Mouse (Mus musculus) ovary, adult 18-20 months (tissue): ENCODE measurements around the gene Pycr1.

Source experiments
- DNase-seq: peaks from one replicate; pipeline ENCODE4 v3.0.0; 2022; ENCODE audit warnings: low spot score, mixed read lengths

Gene Pycr1

DNA sequence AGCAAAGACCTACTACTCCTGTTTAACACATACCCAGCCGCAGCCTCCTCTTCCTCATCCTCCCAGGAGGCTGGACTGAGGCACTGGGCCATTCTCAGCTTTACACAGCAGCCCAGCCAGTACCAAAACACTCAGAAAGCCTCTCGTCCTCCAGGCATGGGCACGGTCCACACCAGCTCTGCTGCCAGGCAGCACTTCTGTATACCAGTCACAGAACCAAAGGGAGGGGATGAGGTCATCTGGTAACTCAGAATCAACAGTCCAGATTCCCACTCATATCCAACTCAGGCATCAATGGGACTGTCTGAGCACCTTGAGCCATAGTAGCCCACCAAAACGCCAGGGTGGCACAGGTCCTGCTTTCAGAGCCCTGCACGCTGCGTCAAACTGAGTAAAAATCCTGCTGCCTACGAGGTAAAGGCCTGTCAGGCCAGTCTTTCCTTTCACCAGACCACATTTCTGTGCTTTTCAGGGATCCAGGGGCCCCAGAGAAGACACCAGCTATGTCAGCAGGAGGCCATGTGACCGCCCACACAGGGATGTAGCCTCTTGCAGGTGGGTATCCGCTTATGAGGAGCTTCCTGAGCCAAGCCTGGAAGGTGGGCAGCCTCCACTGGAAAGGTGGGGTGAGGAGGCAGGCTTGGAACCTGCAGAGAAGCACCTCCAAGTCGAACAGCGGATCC lies 16.6 kb downstream of the Pycr1 start:
- DNase-seq, result no peak

- no peak for DNase-seq
Measured at GRCm38 (mm10) chr11:120625152-120625775, 18.3 kb downstream of the Pycr1 start, which contains the start of gene Sirt7. Gene Sirt7, minus strand, starts transcription at chr11:120625240.

GRCm38 (mm10) chr11:120624680-120625111 lies 18.9 kb downstream of the Pycr1 start:
- DNase-seq, result peak; percentile 72

GRCm38 (mm10) chr11:120623961-120624679 lies 19.4 kb downstream of the Pycr1 start:
- DNase-seq, result no peak

DNA sequence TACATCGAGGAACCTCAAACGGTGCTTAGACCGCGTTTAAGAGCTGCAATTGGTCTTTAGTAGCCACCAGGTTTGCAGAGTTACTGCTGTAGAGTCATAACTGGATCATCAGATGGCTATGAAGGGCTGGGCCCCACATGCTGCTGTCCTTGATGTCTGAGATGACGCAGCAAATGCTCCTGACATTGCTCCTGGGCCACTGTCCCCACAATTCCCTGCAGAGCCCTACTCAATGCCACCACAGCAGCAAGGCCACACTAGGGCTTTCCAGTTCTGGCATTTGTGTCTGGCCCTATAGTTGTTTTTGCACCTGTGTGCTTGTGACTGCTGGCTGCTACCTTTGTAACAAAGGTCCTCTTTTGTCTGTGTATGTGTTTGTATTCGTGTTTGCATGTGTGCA lies 20.8 kb downstream of the Pycr1 start:
- no peak for DNase-seq

GRCm38 (mm10) chr11:120620195-120620594 lies 23.4 kb downstream of the Pycr1 start:
- no peak for DNase-seq

DNA sequence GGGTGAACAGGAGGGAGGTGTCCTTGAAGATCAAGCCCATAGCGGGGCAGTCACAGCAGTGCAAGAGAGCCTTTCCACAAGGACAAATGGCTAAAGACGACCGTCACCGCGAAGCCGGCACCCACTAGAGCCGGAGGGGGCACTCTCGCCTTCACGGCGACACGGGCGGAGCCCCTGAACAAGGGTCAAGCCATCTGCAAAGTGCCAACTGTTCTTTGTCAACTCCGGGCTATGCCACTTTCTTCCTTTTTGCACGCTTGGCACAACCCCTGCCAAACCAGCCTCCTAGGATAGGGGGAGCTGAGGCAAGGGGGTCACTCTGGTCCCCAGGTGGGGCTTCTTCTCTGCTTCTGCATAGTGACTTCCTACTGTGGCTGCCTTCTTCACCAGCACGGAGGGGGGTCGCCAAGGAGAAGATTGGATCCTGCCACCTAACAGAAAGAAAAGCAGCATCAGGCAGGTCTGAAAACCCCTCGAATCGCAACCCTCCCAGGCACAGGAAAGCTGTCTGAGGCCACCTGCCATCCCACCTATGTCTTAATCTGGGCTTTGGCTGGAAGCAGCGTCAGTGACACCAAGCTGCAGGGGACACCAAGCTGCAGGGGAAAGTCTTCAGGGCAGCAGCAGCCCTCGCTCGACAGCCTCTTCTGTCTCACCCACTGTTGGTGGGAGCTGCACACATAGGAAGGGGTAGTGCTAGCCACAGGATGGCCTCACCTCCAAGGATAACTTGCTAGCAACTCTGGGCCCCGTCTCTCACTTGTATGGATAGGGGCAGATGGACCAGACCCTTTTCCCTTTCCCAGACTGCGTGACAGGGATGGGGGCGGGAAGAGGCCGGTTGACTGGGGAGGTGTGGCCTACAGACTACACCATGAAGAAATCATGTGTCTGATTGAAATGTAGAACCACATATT lies 24.7 kb downstream of the Pycr1 start:
- DNase-seq, result no peak

GRCm38 (mm10) chr11:120617519-120618112 lies 26.0 kb downstream of the Pycr1 start, which contains the start of gene Pcyt2:
Gene Pcyt2, minus strand, starts transcription at chr11:120617936.
- peak; percentile 84 for DNase-seq

DNA sequence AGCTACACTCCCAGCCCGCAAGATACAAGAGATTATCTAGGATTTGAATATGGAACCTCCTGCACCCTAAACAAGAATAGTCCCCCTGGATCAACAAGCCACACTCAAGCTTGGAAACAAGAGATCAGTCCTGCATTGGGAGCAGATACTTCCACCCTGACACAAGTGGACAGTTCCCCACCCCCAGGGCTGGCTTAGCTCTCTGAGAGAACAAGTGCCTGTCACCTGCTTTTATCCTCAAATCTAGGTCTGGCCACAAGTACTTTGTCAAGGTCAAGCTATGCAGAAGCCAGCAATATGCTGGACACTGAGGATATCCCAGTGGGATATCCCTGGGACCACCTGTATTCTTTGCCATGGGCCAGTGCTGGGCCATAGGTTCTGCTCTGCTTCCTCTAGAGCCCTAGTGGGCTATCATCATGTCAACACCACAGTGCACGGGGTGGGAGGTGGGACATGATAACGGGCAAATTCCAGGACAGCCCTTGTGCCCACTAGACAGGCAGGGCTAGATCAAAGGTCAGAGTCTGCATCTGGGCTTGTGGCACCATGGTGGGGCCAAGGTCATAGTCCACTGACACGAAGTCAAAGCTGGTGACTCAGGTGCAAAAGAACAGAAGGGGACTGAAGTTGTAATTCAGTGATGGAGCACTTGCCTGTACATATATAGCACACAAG lies 26.8 kb downstream of the Pycr1 start:
- no peak for DNase-seq

- no peak for DNase-seq
Measured at GRCm38 (mm10) chr11:120615606-120616203, 27.9 kb downstream of the Pycr1 start.

DNA sequence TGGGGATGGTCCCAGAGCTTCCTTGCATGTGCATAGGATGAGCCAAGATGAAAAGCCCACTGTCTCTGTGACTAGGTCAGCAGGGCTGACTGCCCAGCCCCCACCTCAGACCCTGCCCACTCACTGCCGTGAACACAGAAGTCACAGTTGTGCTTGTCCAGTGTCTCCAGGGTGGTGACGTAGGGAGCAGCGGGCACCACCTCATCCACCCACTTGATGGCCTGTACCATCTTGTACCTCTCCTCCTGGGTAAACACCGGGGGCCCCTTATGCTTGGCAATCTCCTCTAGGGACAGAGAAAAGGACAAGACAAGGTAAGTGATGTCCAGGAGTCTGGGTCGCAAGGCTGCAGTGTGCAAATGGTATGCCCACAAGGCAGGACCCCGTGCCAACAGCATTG lies 28.4 kb downstream of the Pycr1 start:
- no peak for DNase-seq

GRCm38 (mm10) chr11:120613976-120614375 lies 29.6 kb downstream of the Pycr1 start:
- no peak for DNase-seq

GRCm38 (mm10) chr11:120613481-120613972 lies 30.0 kb downstream of the Pycr1 start:
- DNase-seq, result no peak

GRCm38 (mm10) chr11:120612763-120613162 lies 30.8 kb downstream of the Pycr1 start:
- DNase-seq, result no peak

DNA sequence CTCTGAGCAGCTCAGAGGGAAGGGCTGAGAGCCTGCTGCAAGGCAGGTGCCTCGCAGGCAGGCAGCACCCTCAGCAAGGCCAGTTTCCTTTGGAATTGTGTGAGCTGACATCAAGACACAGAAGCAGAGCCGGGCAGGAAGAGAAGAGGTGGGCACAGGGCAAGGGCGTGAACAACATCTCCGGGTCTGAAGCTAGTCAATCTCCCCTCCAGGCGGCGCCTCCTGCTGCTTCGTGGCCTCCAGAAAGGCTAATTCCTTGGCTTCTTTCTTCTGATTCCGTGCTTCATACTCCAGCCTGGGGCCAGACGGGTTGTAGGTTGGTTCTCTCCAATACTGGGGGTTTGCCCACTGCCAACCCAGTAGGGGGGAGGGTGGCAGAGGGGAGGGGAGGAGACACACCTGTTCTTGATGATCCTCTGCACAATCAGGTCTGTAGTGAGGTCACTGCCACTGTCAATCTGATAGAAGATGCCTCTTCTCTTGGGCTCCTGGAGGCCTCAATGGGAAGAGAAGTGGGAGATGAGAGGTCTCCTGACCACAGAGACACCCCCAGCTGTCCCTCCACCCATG lies 33.0 kb downstream of the Pycr1 start:
- no peak for DNase-seq

- peak; percentile 58 for DNase-seq
Measured at GRCm38 (mm10) chr11:120609250-120609649, 34.3 kb downstream of the Pycr1 start.

DNA sequence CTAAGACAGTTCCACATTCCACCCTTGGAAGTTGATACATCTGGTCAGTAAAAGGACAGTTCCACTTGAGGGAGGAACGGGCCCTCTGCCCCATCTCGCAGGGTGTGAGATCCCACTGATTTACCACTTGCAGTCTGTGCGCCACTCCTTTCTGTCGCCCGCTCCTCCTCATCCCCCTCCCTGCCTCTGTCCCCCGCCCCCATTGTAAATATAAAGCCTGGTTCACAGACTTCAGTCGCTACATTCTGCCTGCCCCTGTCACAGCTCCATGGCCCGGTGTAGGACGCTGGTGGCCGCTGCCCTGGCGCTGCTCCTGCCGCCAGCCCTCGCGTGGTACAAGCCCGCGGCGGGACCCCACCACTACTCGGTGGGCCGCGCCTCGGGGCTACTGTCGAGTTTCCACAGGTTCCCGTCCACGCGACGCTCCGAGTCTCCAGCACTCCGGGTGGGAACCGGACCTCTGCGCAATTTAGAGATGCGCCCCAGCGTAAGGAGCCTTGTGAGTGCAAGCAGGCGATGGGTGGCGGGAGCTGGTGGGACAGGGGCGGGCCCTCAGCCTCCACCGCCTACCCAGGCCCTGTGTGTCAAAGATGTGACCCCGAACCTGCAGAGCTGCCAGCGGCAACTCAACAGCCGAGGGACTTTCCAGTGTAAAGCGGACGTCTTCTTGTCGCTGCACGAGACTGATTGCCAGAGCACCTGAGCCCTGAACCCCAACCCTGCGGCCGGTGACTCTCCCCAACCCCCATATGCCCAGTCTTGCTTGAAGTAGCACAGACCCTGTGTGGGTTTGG lies 35.1 kb downstream of the Pycr1 start, which contains the start of gene Npb:
Gene Npb, plus strand, starts transcription at position 237 of the 794 bp plus-strand sequence.
- DNase-seq, result no peak

DNA sequence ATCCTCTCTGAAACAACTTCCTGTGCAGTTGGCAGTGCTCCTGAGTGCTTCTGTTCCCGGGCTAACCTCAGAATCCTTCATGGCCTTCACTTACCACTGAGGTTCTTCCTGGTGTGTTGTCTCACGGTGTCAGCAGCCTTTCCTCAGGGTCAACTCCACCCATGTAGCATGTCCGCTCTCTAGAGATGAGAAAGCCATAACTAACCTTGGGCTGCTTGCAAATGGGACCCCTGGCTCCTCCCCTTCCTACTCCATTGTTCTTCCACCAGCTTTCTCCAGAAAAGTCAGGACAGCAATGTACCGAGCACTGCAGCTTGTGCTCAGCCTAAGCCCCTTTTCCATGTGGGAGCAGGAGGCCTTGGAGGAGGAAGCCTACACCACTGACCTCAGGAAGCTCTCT lies 36.8 kb downstream of the Pycr1 start:
- no peak for DNase-seq

DNA sequence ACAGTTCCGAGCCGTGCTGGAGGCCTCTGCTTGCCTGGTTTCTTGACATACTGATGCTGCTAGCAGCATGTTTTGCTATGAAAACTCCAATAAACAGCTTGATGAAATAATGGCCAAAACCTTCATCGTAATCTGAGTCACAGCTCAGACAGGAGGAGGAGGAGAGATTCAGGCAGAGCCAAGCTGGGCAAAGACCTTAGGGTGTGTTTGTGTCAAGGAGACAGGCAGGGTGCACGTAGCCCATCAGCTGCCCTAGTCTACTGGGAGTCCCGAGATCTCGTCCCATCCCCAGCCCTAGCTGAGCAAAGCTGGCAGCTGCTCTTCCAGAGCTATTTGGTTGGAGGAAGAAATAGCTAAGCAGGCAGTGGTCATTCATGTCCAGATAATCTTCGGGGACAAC lies 37.9 kb downstream of the Pycr1 start:
- DNase-seq, result no peak
